Mouse (Mus musculus) CD4-positive, CD25-positive, alpha-beta regulatory T cell, adult 2 months (primary cell): ENCODE results near the gene Cdip1.

Experiments used
- DNase-seq: peaks from one replicate; pipeline ENCODE4 v3.0.0-alpha.2; 2012; ENCODE audit warnings: low read depth, low spot score

The Cdip1 gene

DNA sequence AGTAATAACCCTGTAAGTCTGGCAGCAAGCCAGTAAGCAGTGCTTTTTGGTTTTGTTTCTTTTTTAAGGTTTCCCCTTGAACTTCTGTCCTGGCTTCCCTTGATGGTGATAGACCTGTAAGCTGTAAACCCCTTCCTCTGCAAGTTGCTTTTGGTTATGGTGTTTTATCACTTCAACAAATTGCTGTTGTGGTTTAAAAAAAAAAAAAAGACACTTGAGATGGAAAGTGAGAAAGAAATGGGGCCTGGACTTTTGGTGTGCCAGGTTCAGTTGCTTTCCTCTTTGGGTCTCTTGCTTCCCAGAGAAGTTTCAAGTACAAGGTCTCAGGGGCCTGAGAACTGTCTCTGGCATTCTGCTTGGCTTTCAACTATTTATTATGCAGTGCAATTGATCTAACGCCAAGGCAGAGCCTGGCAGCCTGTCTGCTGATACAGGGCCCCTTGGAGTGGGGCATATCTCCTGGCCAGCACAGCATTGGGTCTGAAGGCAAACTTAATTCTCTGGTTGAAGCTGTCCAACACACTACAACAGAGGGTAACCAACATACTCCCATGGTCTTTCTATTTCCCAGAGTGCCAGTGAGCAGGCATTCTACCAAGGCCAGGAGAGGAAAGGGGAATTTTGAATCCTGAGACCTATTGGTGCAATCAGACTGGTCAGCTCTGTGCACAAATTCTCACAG, 16.7 kb downstream of the Cdip1 start:
- DNase-seq, result no peak

DNA sequence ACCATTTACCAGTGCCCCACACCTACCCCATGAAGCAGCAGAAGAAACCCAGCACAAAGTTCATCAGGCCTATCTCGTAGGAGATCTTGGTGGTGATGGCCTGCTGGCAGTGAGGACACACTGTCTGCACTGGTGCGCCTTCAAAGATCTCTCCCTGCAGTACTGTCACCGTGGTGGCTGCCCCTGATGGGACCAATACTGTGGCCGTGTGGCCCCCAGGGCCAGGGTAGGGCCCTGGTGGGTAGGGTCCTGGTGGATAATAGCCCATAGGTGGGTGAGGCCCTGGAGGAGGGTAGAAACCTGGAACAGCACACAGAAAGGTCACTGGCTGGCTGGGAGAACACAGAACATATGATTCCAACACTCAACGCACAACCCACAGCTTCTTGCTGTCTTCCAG, 21.4 kb downstream of the Cdip1 start:
- no peak for DNase-seq

GRCm38 (mm10) chr16:4767012-4767790, 22.9 kb downstream of the Cdip1 start:
- DNase-seq, result no peak

DNA sequence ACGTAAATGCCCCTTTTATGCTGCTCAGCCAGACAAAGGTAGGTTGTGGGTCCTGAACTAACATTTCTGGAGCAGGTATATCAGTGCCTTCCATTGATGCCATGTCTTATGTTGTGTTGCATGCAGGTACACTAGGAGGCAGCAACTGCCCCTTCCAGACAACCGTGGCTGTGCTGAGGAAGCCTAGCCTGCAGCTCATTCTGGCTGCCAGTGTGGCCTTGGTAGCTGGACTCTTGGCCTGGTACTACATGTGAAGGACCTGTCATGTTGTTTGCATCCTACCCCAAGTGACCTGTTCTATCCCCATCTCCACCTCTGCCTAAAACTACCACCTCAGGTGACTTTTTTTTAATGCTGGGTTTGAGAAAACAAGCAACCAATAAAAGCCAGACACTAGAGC, 24.2 kb downstream of the Cdip1 start:
- no peak for DNase-seq

DNA sequence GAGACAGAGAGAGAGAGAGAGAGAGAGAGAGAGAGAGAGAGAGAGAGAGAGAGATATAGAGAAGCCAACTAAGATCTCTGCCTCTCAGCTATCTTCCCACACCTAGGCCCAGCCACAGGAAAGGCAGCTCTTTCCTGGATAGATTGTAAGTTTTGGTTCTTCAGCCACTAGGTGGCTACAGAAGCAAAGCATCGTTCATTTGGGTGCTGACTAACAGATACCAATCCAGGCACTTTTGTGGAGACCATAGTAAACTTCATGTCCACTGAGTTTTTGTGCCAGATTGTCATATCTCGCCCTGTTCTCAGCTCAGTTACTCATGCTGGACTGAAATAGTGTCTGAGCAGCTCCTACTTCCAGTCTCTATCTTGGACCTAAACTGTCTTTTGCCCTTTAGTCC, 26.8 kb downstream of the Cdip1 start:
- DNase-seq, result peak; percentile 65

- DNase-seq, result no peak
These were observed 27.7 kb downstream of the Cdip1 start for GRCm38 (mm10) chr16:4762437-4762836.

- DNase-seq, result peak; percentile 57
These were observed 33.3 kb downstream of the Cdip1 start for GRCm38 (mm10) chr16:4756660-4757335.

DNA sequence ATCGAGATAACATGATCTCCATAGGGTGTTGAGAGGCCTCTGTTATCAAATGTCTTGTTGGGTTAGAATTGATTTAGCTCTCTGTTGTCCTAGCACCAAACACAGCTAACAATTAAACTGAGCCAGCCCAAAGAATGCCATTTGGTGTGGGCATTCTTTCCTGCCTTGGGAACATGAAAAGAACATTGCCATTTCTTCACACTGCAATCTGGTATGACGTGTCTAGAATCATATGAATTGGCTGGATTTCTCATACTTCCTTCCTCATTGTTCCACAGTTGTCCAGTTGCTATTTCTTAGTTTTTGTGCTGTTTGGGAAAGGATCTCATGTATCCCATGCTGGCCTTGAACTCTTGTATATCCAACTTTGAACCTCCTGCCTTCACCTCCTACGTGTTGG, 36.0 kb downstream of the Cdip1 start:
- no peak for DNase-seq

- DNase-seq, result no peak
These were observed 37.9 kb downstream of the Cdip1 start for GRCm38 (mm10) chr16:4752155-4752554.

DNA sequence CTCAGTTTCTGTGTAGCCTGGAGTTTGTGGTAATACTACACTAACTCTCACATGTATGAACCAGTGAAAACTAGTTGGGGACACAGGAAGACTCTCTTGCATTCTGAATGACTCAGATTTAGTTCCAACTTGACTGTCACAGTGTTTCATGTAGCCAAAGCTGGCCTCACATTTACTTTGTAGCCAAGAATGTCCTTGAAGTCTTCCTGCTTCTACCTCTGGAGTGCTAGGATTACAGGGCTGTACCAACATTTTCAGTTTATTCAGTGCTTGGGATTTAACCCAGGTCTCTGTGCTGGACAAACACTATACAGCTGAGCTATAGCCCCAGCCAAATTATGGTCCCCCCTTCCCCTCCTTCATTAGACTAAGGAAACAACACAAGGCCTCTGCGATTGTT, 47.9 kb downstream of the Cdip1 start:
- no peak for DNase-seq

DNA sequence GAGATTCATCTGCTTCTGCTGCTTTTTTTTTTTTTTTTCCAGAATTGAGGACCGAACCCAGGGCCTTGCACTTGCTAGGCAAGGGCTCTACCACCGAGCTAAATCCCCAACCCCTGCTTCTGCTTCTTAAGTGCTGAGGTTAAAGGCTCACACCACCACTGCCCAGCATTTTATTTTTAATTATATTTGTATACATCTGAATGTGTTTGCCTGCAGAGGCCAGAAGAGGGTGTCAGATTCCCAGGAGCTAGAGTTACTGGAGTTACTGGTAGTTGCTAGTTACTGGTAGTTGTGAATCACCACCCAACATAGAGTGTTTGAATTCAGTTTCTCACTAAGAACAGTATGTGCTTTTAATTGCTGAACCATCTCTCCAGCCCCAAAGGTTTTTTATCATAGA, 50.1 kb downstream of the Cdip1 start:
- DNase-seq, result no peak

GRCm38 (mm10) chr16:4736262-4736661, 53.8 kb downstream of the Cdip1 start:
- peak; percentile 37 for DNase-seq

GRCm38 (mm10) chr16:4730776-4731358, 59.2 kb downstream of the Cdip1 start:
- DNase-seq, result no peak

DNA sequence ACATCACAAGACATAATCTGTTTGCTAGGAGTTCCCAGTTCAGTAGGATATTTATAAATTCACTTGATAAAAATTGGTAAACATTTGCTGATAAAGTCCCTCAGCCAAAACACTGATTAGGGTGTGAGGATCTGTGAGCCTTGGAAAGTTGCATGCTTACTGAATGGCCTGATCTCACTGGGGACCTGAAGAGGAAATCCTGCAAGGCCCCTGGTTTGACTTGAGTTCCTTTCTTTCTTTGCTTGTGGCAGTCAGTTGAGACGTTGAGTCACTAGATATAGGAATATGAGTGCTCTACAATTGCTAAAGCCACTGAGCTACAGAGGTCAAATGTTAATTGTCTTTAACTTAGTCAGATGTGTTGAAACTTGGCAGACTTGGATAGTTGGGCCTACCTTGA, 62.1 kb downstream of the Cdip1 start:
- no peak for DNase-seq

GRCm38 (mm10) chr16:4727526-4727925, 62.6 kb downstream of the Cdip1 start:
- no peak for DNase-seq

DNA sequence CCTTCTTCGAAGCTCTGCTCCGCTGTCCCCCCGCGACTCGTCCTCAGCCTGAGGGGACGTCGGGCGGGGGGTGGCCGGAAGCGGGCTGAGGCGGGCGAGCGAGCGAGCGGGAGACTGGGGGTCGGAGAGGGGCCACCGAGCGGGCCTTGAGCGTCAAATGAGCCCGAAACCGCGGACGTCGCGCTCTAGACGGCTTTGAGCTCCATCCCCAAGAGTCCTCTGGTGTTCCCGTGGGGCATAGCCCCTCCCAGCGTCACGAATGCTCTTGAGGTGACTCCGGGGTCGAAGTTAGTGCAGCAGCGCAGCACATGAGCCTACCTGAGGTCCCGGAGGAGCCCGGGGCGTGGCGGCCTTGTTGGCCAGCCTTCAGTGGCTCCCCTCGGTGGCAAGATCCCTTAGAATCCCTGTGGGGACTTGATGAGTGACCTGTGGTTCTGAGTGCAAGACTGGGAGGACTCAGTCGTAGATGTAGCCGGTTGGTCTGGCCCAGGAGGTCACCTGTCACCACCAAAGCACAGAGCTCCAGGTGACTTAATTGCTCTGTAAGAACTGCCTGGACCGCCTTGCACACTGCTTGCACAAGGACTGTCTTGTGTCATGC, 63.5 kb downstream of the Cdip1 start:
- DNase-seq, result no peak

GRCm38 (mm10) chr16:4725780-4726527, 64.1 kb downstream of the Cdip1 start, which contains the start of gene Hmox2:
Gene Hmox2 (plus strand): TSS chr16:4726361.
- peak; percentile 98 for DNase-seq

DNA sequence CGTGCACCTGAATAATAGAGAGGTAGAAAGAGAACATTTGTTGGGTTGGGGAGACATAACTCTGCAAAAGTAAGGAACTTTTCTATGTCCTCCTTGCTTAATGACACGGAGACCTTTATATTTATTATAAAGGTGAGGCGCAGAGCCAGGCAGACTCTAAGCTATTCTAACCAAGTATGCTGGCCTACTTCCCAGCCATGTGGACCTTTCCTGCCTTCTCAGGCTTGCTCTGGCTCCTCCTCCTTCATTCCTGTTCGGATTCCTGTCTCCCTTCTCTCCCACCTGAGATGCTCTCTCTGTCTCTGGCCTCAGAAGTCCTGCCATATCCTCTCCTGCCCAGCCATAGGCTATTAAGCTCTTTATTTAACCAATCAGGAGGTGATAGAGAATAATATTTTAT, 64.8 kb downstream of the Cdip1 start:
- no peak for DNase-seq

DNA sequence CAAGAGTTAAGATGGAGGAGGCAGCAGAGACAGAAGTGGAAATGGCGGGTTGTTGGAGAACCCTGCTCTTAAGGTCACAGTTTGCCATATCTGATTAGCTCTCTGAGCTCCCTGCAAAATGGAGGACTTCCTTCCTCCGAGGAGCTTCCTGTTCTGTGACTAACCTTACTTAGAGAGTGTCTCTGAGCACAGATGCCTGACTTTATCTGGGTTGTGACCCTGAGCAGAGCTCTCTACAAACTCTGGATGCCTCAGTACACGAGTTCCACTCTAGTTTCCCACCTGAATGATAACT, 67.2 kb downstream of the Cdip1 start:
- DNase-seq, result peak; percentile 40

DNA sequence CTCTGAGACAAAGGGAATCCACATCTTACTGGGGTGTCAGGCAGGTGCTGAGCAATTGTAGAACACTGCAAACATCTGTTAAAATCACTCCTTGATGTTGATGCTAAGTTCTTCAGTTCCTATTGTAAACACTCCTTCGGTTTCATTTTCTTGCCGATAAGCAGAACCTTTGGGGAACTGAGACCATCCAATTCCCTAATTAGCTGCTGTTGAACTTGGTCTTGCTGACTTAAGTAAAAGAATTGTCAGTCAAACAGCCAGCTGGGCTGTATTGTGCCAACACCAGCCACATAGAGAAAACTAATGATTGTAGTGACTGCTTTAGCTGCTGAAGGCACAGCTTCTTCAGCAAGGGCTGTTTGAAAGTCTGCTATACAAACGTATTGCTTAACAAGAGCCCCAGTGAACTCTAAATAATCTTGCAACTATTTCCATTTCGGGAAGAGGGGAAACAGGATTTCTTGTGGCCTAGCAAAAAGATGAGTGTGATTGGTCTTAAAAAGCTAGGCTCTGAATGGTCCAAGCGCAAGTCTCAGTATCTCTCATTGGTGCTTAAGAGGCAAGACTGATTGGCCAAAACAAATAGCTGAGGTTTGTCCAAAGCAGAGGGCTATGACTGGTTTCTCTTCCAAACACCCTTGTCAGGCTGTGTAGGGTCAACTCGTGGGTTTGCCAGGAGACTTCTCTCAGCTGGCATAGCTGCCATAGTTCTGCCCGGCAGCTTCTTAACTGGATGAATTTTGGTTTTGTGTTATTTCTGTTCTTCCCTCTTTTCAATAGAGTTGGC, 67.8 kb downstream of the Cdip1 start:
- DNase-seq, result no peak
